Mouse (Mus musculus): Measurements from ENCODE around the gene Polr3h. TPM values are rescaled to one million over a fixed set of nuclear protein-coding genes. Genes with fewer than 3 reads are reported as not detected.
A peak's percentile ranks its signal among the peaks of the same experiment; 100 is the strongest.

Polr3h gene
- polyA plus RNA-seq, 1 experiment, result 164 TPM

DNA sequence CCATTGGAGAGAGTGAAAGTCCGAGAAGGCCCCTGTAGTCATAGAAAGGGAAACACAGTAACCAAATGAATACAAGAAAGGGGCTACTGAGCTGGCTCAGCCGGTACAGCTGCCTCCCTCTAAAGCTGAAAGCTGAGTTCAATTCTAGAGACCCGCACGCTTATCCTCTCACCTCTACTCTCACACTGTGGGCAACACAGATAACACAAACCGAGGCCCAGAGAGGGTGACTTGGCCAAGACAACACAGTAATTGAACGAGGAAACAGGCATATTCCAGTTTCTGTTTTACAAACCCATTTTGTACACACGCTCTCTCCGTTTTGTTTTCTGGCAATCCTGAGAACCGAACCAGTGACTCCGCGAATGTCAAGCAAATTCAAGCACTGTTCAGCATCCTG, 1.1 kb downstream of the Polr3h start:
- Histone ChIP-seq H3K36me3 (ENCODE audit: control insufficient read depth, insufficient read depth) (peaks cover 29% of the 10 kb centered on the region), H3K4me3 (ENCODE audit: insufficient read depth, poor library complexity, severe bottlenecking) (peak overlapping the region; percentile 76), H3ac (ENCODE audit: control insufficient read depth, insufficient read length, low read depth) (no peak overlapping the region), H3K79me2 (ENCODE audit: control insufficient read depth, insufficient read depth) (peaks cover 53% of the 10 kb centered on the region), H3K79me3 (ENCODE audit: low read depth) (peaks cover 26% of the 10 kb centered on the region), H3K27me3 (ENCODE audit: control insufficient read depth, insufficient read depth, insufficient read length) (no peaks in the 10 kb centered on the region)
- TF ChIP-seq MAX (IDR thresholded peaks at IDR 0.05) (no peak), MYOG (IDR thresholded peaks at IDR 0.05; ENCODE audit: control insufficient read depth, extremely low read depth, insufficient read length) (no peak), USF1 (IDR thresholded peaks at IDR 0.05; ENCODE audit: low read depth) (no peak), FOSL1 (IDR thresholded peaks at IDR 0.05; ENCODE audit: insufficient read depth, low read length, poor library complexity, severe bottlenecking) (no peak), MYOD1 (IDR thresholded peaks at IDR 0.05; ENCODE audit: control insufficient read depth, insufficient read length, low read depth) (no peak), CTCF (IDR thresholded peaks at IDR 0.05; ENCODE audit: control insufficient read depth, insufficient read depth, insufficient read length) (no peak), CEBPB (IDR thresholded peaks at IDR 0.05; ENCODE audit: low read depth) (no peak)

GRCm38 (mm10) chr15:81921255-81921654, 4.8 kb downstream of the Polr3h start:
- Histone ChIP-seq H3K79me2 (ENCODE audit: control insufficient read depth, insufficient read depth) (peaks cover 74% of the 10 kb centered on the region), H3ac (ENCODE audit: control insufficient read depth, insufficient read length, low read depth) (no peak overlapping the region), H3K79me3 (ENCODE audit: low read depth) (peaks cover 26% of the 10 kb centered on the region), H3K4me3 (ENCODE audit: insufficient read depth, poor library complexity, severe bottlenecking) (no peak overlapping the region), H3K36me3 (ENCODE audit: control insufficient read depth, insufficient read depth) (peaks cover 47% of the 10 kb centered on the region), H3K27me3 (ENCODE audit: control insufficient read depth, insufficient read depth, insufficient read length) (no peaks in the 10 kb centered on the region)
- TF ChIP-seq MYOG (IDR thresholded peaks at IDR 0.05; ENCODE audit: control insufficient read depth, extremely low read depth, insufficient read length) (no peak), USF1 (IDR thresholded peaks at IDR 0.05; ENCODE audit: low read depth) (peak; percentile 47)

DNA sequence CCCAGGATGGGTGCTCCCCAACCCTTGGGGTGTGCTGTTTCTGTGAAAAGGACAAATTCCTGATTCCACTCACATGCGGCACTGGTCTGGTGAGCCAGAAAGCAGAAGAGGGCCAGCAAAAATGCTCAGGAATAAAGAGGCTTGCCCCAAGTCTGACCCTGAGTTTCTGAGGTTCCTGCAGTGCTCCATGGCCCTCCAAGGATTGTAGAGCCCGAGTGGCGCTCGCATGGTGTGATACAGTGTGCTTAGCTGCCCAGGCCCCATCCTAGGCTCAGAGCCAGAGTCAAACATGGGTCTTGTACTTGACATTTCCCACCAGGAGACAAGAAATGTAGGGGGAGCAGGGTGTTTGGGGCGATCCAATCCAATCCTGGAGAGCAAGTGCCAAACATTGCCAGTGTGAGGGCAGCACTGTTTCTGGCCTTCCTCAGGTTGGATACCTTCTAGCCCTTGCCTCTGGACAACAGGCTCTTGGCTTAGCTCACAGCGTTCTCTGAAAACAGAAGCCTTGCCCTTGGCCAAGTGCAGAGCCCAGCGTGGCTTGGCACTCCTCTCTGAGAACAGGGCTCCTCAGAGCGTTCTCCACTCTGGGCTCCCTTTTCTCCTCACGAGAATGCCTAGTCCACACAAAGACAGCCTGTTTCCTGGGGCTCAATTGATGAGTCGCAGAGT, 5.4 kb downstream of the Polr3h start:
- no peak overlapping the region for H3K4me3 ChIP-seq (ENCODE audit: insufficient read depth, poor library complexity, severe bottlenecking)
- H3K79me3 ChIP-seq (ENCODE audit: low read depth), result peaks cover 25% of the 10 kb centered on the region
- H3K79me2 ChIP-seq (ENCODE audit: control insufficient read depth, insufficient read depth), result peaks cover 72% of the 10 kb centered on the region
- no peaks in the 10 kb centered on the region for H3K27me3 ChIP-seq (ENCODE audit: control insufficient read depth, insufficient read depth, insufficient read length)
- H3K36me3 ChIP-seq (ENCODE audit: control insufficient read depth, insufficient read depth), result peaks cover 53% of the 10 kb centered on the region
- no peak overlapping the region for H3ac ChIP-seq (ENCODE audit: control insufficient read depth, insufficient read length, low read depth)
- TF ChIP-seq USF1 (IDR thresholded peaks at IDR 0.05; ENCODE audit: low read depth) (no peak), CEBPB (IDR thresholded peaks at IDR 0.05; ENCODE audit: low read depth) (no peak), MYOD1 (IDR thresholded peaks at IDR 0.05; ENCODE audit: control insufficient read depth, insufficient read length, low read depth) (no peak), FOSL1 (IDR thresholded peaks at IDR 0.05; ENCODE audit: insufficient read depth, low read length, poor library complexity, severe bottlenecking) (no peak), CTCF (IDR thresholded peaks at IDR 0.05; ENCODE audit: control insufficient read depth, insufficient read depth, insufficient read length) (no peak), MYOG (IDR thresholded peaks at IDR 0.05; ENCODE audit: control insufficient read depth, extremely low read depth, insufficient read length) (no peak), MAX (IDR thresholded peaks at IDR 0.05) (no peak)

- TF ChIP-seq CEBPB (IDR thresholded peaks at IDR 0.05; ENCODE audit: low read depth), result no peak
- TF ChIP-seq MYOD1 (IDR thresholded peaks at IDR 0.05; ENCODE audit: control insufficient read depth, insufficient read length, low read depth), result no peak
- TF ChIP-seq FOSL1 (IDR thresholded peaks at IDR 0.05; ENCODE audit: insufficient read depth, low read length, poor library complexity, severe bottlenecking), result no peak
- TF ChIP-seq MAX (IDR thresholded peaks at IDR 0.05), result no peak
- no peak for TF ChIP-seq CTCF (IDR thresholded peaks at IDR 0.05; ENCODE audit: control insufficient read depth, insufficient read depth, insufficient read length)
- no peak for TF ChIP-seq MYOG (IDR thresholded peaks at IDR 0.05; ENCODE audit: control insufficient read depth, extremely low read depth, insufficient read length)
- TF ChIP-seq USF1 (IDR thresholded peaks at IDR 0.05; ENCODE audit: low read depth), result no peak
- no peaks in the 10 kb centered on the region for H3K27me3 ChIP-seq (ENCODE audit: control insufficient read depth, insufficient read depth, insufficient read length)
- H3K4me3 ChIP-seq (ENCODE audit: insufficient read depth, poor library complexity, severe bottlenecking), result no peak overlapping the region
- H3ac ChIP-seq (ENCODE audit: control insufficient read depth, insufficient read length, low read depth), result no peak overlapping the region
- peaks cover 66% of the 10 kb centered on the region for H3K36me3 ChIP-seq (ENCODE audit: control insufficient read depth, insufficient read depth)
- H3K79me3 ChIP-seq (ENCODE audit: low read depth), result peaks cover 9% of the 10 kb centered on the region
- peaks cover 55% of the 10 kb centered on the region for H3K79me2 ChIP-seq (ENCODE audit: control insufficient read depth, insufficient read depth)
Measured at GRCm38 (mm10) chr15:81919062-81919461, 7.0 kb downstream of the Polr3h start.

GRCm38 (mm10) chr15:81917621-81918463, 8.2 kb downstream of the Polr3h start:
- Histone ChIP-seq H3K36me3 (ENCODE audit: control insufficient read depth, insufficient read depth) (peaks cover 67% of the 10 kb centered on the region), H3K27me3 (ENCODE audit: control insufficient read depth, insufficient read depth, insufficient read length) (no peaks in the 10 kb centered on the region), H3K79me3 (ENCODE audit: low read depth) (no peaks in the 10 kb centered on the region), H3K4me3 (ENCODE audit: insufficient read depth, poor library complexity, severe bottlenecking) (no peak overlapping the region), H3K79me2 (ENCODE audit: control insufficient read depth, insufficient read depth) (peaks cover 43% of the 10 kb centered on the region), H3ac (ENCODE audit: control insufficient read depth, insufficient read length, low read depth) (no peak overlapping the region)
- TF ChIP-seq USF1 (IDR thresholded peaks at IDR 0.05; ENCODE audit: low read depth), result no peak
- TF ChIP-seq CTCF (IDR thresholded peaks at IDR 0.05; ENCODE audit: control insufficient read depth, insufficient read depth, insufficient read length), result peak; percentile 97
